Mouse (Mus musculus) bone marrow macrophage, adult 2 months (primary cell): ENCODE measurements around the gene Pcca.

Experiments
- CTCF ChIP-seq: IDR thresholded peaks from 2 replicates; pipeline ENCODE4 v1.5.1; 2012; ENCODE audit warnings: low read depth, mild to moderate bottlenecking, low read length, moderate library complexity
- POLR2A ChIP-seq: IDR thresholded peaks from 2 replicates; pipeline ENCODE4 v1.6.1; 2012; ENCODE audit warnings: mild to moderate bottlenecking, low read depth, low read length, borderline replicate concordance

DNA sequence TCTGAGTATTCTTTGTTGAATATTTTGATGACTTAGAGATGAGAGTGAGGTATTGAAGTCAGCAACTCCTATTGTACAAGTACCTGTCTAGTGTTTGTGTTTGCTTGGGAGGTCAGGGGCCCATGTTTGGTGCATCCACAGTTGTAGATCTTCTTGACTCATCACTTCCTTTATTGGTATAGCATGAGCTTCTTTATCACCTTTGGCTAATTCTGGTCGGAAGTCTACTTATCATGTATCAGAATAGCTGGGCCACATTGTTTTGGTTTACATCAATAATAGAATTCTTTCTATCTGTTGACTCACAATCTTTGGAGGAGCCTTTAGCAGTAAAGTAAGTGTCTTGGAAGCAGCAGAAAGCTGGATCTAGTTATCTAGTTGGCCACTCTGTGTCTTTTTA lies 108.3 kb downstream of the Pcca start:
- no peak for TF ChIP-seq CTCF
- TF ChIP-seq POLR2A: no peak
